Mouse (Mus musculus): ENCODE data around the gene Gdf2. TPM values are rescaled to one million over a fixed set of nuclear protein-coding genes. Genes with fewer than 3 reads are reported as not detected.

Gene Gdf2
- polyA plus RNA-seq, 1 experiment from 2014 or later: not detected

- no peak overlapping the region for H3K4me3 ChIP-seq (ENCODE audit: low read depth, low read length)
- ATAC-seq: no peak
- H3K27ac ChIP-seq (ENCODE audit: low read length): no peak overlapping the region
- H3K4me1 ChIP-seq (ENCODE audit: control insufficient read depth, insufficient read depth, low read length): peaks cover 11% of the 10 kb centered on the region
- no peaks in the 10 kb centered on the region for H3K9me3 ChIP-seq (replicated peaks; ENCODE audit: control insufficient read depth, low read length, poor library complexity, severe bottlenecking)
- H3K27me3 ChIP-seq (ENCODE audit: control insufficient read depth, insufficient read depth, low read depth, low read length): no peaks in the 10 kb centered on the region
- no peak overlapping the region for H3K4me2 ChIP-seq (ENCODE audit: low read length)
- H3K9ac ChIP-seq (ENCODE audit: low read depth, low read length): no peak overlapping the region
- 57% methylated on average over 5 of the region's 5 CpGs for WGBS
- no peaks in the 10 kb centered on the region for H3K36me3 ChIP-seq (ENCODE audit: control insufficient read depth, insufficient read depth, low read length)
These were observed 33.9 kb downstream of the Gdf2 start for GRCm38 (mm10) chr14:33974752-33975151.

- no peak overlapping the region for H3K27ac ChIP-seq (ENCODE audit: low read length)
- ATAC-seq: peak; percentile 54; the same call in 1 of the 2 replicates
- no peaks in the 10 kb centered on the region for H3K27me3 ChIP-seq (ENCODE audit: control insufficient read depth, insufficient read depth, low read depth, low read length)
- peak overlapping the region; percentile 25; the same call in 1 of the 2 replicates for H3K9ac ChIP-seq (ENCODE audit: low read depth, low read length)
- H3K9me3 ChIP-seq (replicated peaks; ENCODE audit: control insufficient read depth, low read length, poor library complexity, severe bottlenecking): no peaks in the 10 kb centered on the region
- H3K4me2 ChIP-seq (ENCODE audit: low read length): peak overlapping the region; percentile 31; the same call in 1 of the 2 replicates
- 28% methylated on average over 7 of the region's 7 CpGs for WGBS
- no peaks in the 10 kb centered on the region for H3K36me3 ChIP-seq (ENCODE audit: control insufficient read depth, insufficient read depth, low read length)
- peak overlapping the region; percentile 42 for H3K4me3 ChIP-seq (ENCODE audit: low read depth, low read length)
- H3K4me1 ChIP-seq (ENCODE audit: control insufficient read depth, insufficient read depth, low read length): peaks cover 11% of the 10 kb centered on the region
These were observed 36.9 kb downstream of the Gdf2 start for GRCm38 (mm10) chr14:33977748-33978147.

- 3% methylated on average over 25 of the region's 25 CpGs for WGBS
- H3K9me3 ChIP-seq (replicated peaks; ENCODE audit: control insufficient read depth, low read length, poor library complexity, severe bottlenecking): no peaks in the 10 kb centered on the region
- H3K4me1 ChIP-seq (ENCODE audit: control insufficient read depth, insufficient read depth, low read length): peaks cover 11% of the 10 kb centered on the region
- H3K36me3 ChIP-seq (ENCODE audit: control insufficient read depth, insufficient read depth, low read length): no peaks in the 10 kb centered on the region
- peak within 1 kb of the TSS; percentile 42 for H3K4me3 ChIP-seq (ENCODE audit: low read depth, low read length)
- peak within 1 kb of the TSS; percentile 58 for H3K9ac ChIP-seq (ENCODE audit: low read depth, low read length)
- peak; percentile 79 for ATAC-seq
- H3K27ac ChIP-seq (ENCODE audit: low read length): no peak within 1 kb of the TSS
- peak within 1 kb of the TSS; percentile 75 for H3K4me2 ChIP-seq (ENCODE audit: low read length)
- no peaks in the 10 kb centered on the region for H3K27me3 ChIP-seq (ENCODE audit: control insufficient read depth, insufficient read depth, low read depth, low read length)
These were observed 37.8 kb downstream of the Gdf2 start, which contains the start of gene Zfp488 for GRCm38 (mm10) chr14:33978604-33979059. Gene Zfp488 (minus strand): TSS chr14:33978764.

- Histone ChIP-seq H3K27ac (ENCODE audit: low read length) (no peak overlapping the region), H3K27me3 (ENCODE audit: control insufficient read depth, insufficient read depth, low read depth, low read length) (no peaks in the 10 kb centered on the region), H3K36me3 (ENCODE audit: control insufficient read depth, insufficient read depth, low read length) (no peaks in the 10 kb centered on the region), H3K9me3 (replicated peaks; ENCODE audit: control insufficient read depth, low read length, poor library complexity, severe bottlenecking) (no peaks in the 10 kb centered on the region), H3K4me2 (ENCODE audit: low read length) (no peak overlapping the region), H3K9ac (ENCODE audit: low read depth, low read length) (no peak overlapping the region), H3K4me3 (ENCODE audit: low read depth, low read length) (no peak overlapping the region), H3K4me1 (ENCODE audit: control insufficient read depth, insufficient read depth, low read length) (no peaks in the 10 kb centered on the region)
- 49% methylated on average over 3 of the region's 3 CpGs for WGBS
- ATAC-seq: no peak
These were observed 48.4 kb downstream of the Gdf2 start for GRCm38 (mm10) chr14:33989201-33989600.

GRCm38 (mm10) chr14:33991971-33992370 lies 51.1 kb downstream of the Gdf2 start:
- no peak overlapping the region for H3K4me3 ChIP-seq (ENCODE audit: low read depth, low read length)
- WGBS: 74% methylated on average over 4 of the region's 4 CpGs
- no peak for ATAC-seq

GRCm38 (mm10) chr14:33993051-33993450 lies 52.2 kb downstream of the Gdf2 start:
- Histone ChIP-seq H3K27ac (ENCODE audit: low read length) (no peak overlapping the region), H3K9me3 (replicated peaks; ENCODE audit: control insufficient read depth, low read length, poor library complexity, severe bottlenecking) (no peaks in the 10 kb centered on the region), H3K4me2 (ENCODE audit: low read length) (no peak overlapping the region), H3K9ac (ENCODE audit: low read depth, low read length) (no peak overlapping the region), H3K4me3 (ENCODE audit: low read depth, low read length) (no peak overlapping the region), H3K27me3 (ENCODE audit: control insufficient read depth, insufficient read depth, low read depth, low read length) (no peaks in the 10 kb centered on the region), H3K36me3 (ENCODE audit: control insufficient read depth, insufficient read depth, low read length) (no peaks in the 10 kb centered on the region), H3K4me1 (ENCODE audit: control insufficient read depth, insufficient read depth, low read length) (no peaks in the 10 kb centered on the region)
- 93% methylated on average over 9 of the region's 9 CpGs for WGBS
- ATAC-seq: no peak

More at GRCm38 (mm10) chr14:33991971-33992370, 51.1 kb downstream of the Gdf2 start:
- Histone ChIP-seq H3K27ac (ENCODE audit: low read length) (no peak overlapping the region), H3K9ac (ENCODE audit: low read depth, low read length) (no peak overlapping the region), H3K9me3 (replicated peaks; ENCODE audit: control insufficient read depth, low read length, poor library complexity, severe bottlenecking) (no peaks in the 10 kb centered on the region), H3K4me1 (ENCODE audit: control insufficient read depth, insufficient read depth, low read length) (no peaks in the 10 kb centered on the region), H3K27me3 (ENCODE audit: control insufficient read depth, insufficient read depth, low read depth, low read length) (no peaks in the 10 kb centered on the region), H3K4me2 (ENCODE audit: low read length) (no peak overlapping the region), H3K36me3 (ENCODE audit: control insufficient read depth, insufficient read depth, low read length) (no peaks in the 10 kb centered on the region)

- H3K9me3 ChIP-seq (replicated peaks; ENCODE audit: control insufficient read depth, low read length, poor library complexity, severe bottlenecking): no peaks in the 10 kb centered on the region
- no peaks in the 10 kb centered on the region for H3K36me3 ChIP-seq (ENCODE audit: control insufficient read depth, insufficient read depth, low read length)
- no peak overlapping the region for H3K9ac ChIP-seq (ENCODE audit: low read depth, low read length)
- H3K27me3 ChIP-seq (ENCODE audit: control insufficient read depth, insufficient read depth, low read depth, low read length): no peaks in the 10 kb centered on the region
- H3K4me3 ChIP-seq (ENCODE audit: low read depth, low read length): no peak overlapping the region
- H3K27ac ChIP-seq (ENCODE audit: low read length): no peak overlapping the region
- no peaks in the 10 kb centered on the region for H3K4me1 ChIP-seq (ENCODE audit: control insufficient read depth, insufficient read depth, low read length)
- 87% methylated on average over 6 of the region's 6 CpGs for WGBS
- ATAC-seq: no peak
- H3K4me2 ChIP-seq (ENCODE audit: low read length): no peak overlapping the region
These were observed 52.9 kb downstream of the Gdf2 start for GRCm38 (mm10) chr14:33993521-33994289.

Other genes starting within 250 kb of the Gdf2 start
- gene Gdf10, start 17.5 kb upstream of the Gdf2 start, polyA plus RNA-seq (2015; fragmentation: Nextera tagmentation; extraction: Ambion mirVana): 3.2 and 4.4 TPM in 2 replicates
- gene Rbp3, start 13.0 kb downstream of the Gdf2 start, polyA plus RNA-seq (2015; fragmentation: Nextera tagmentation; extraction: Ambion mirVana): 0.07 and 0.14 TPM in 2 replicates
- 0.83 and 1.1 TPM in 2 replicates for gene Zfp488, start 37.7 kb downstream of the Gdf2 start, polyA plus RNA-seq (2015; fragmentation: Nextera tagmentation; extraction: Ambion mirVana)
- gene Gm30083, start 74.1 kb downstream of the Gdf2 start, polyA plus RNA-seq (2015; fragmentation: Nextera tagmentation; extraction: Ambion mirVana): not detected in 2 replicates
- not detected in 2 replicates for gene Gm5460, start 75.7 kb downstream of the Gdf2 start, polyA plus RNA-seq (2015; fragmentation: Nextera tagmentation; extraction: Ambion mirVana)
- not detected in 2 replicates for gene Antxrl, start 111.7 kb downstream of the Gdf2 start, polyA plus RNA-seq (2015; fragmentation: Nextera tagmentation; extraction: Ambion mirVana)
- 0.24 TPM in 1 of 2 replicates, not detected in the other for gene Anxa8, start 144.9 kb downstream of the Gdf2 start, polyA plus RNA-seq (2015; fragmentation: Nextera tagmentation; extraction: Ambion mirVana)
- not detected in 2 replicates for gene A630023A22Rik, start 161.7 kb downstream of the Gdf2 start, polyA plus RNA-seq (2015; fragmentation: Nextera tagmentation; extraction: Ambion mirVana)
- gene Npy4r, start 211.4 kb downstream of the Gdf2 start, polyA plus RNA-seq (2015; fragmentation: Nextera tagmentation; extraction: Ambion mirVana): 0.19 and 0.23 TPM in 2 replicates

All from midbrain, embryonic 16.5 days (tissue).